Mouse (Mus musculus): Measurements from ENCODE around the gene Cep162.
A peak's percentile ranks its signal among the peaks of the same experiment; 100 is the strongest.

Gene Cep162

GRCm38 (mm10) chr9:87167001-87167830 lies 88.1 kb downstream of the Cep162 start:
- no peak for ATAC-seq (ENCODE audit: insufficient number of reproducible peaks, low FRiP score, low TSS enrichment)

- no peak for ATAC-seq (ENCODE audit: insufficient number of reproducible peaks, low FRiP score, low TSS enrichment)
Observed at GRCm38 (mm10) chr9:87162559-87162958, 92.8 kb downstream of the Cep162 start.

GRCm38 (mm10) chr9:87152641-87153325 lies 102.6 kb downstream of the Cep162 start:
- ATAC-seq (ENCODE audit: insufficient number of reproducible peaks, low FRiP score, low TSS enrichment): no peak

- no peak for ATAC-seq (ENCODE audit: insufficient number of reproducible peaks, low FRiP score, low TSS enrichment)
Observed at GRCm38 (mm10) chr9:87147927-87148326, 107.4 kb downstream of the Cep162 start.

DNA sequence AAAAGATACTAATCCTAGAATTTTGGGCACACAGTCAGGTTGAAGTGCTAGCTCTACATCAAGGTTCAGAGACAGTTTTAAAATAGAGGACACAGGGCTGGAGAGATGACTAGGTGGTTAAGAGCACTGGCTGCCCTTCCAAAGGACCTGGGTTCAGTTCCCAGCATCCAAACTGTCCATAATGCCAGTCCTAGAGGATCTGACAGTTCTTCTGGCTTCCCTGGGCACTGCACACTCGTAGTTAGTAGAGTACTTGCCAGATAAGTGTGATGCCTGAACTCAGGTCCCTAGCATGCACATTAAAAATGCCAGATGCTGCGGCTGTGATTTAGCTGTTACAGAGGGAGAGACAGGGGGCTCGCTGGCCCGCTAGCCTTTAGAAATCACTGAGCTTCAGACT lies 108.9 kb downstream of the Cep162 start:
- no peak for ATAC-seq (ENCODE audit: insufficient number of reproducible peaks, low FRiP score, low TSS enrichment)

DNA sequence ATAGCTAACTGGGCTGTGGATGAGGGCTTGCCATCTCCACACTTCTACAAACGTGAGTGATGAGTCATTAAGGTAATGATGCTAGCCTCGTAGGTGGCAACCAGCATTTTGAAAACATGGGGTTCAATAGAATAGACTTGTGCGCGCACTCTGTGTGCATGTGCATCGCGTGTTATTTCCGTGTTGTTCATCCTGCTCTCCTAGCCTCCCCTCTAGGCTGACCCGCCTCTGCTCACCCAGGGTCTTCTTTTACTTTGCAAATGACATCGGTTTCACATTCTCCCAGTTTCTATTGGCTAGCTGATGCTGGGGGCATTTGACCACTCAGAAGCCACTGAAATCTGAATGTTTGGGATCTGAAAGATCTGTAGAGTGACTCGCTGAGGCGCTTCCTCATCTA lies 109.7 kb downstream of the Cep162 start:
- no peak for ATAC-seq (ENCODE audit: insufficient number of reproducible peaks, low FRiP score, low TSS enrichment)

GRCm38 (mm10) chr9:87145180-87145579 lies 110.2 kb downstream of the Cep162 start:
- ATAC-seq (ENCODE audit: insufficient number of reproducible peaks, low FRiP score, low TSS enrichment): no peak

- ATAC-seq (ENCODE audit: insufficient number of reproducible peaks, low FRiP score, low TSS enrichment): peak; percentile 12; the same call in 1 of the 2 replicates
Observed at GRCm38 (mm10) chr9:87144532-87144931, 110.8 kb downstream of the Cep162 start.

DNA sequence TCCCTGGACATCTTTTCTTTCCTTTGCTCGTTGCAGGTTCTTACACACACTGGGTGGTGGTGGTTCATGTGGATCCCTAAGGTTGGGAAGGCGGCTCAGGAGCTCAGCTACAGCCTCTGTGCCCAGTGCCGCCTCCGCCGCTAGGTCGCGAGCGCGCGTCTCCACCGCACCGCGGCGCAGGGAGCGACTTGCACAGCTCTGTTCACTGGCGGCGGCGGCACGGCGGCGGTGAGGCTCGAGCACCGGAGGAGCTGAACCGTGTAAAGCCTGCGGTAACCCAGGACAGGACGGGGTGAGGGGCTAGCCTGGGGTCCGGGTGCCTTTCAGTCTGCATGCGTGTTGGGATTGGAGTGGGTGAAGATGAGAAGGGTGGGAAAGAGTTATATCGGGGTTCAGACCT lies 111.2 kb downstream of the Cep162 start, which contains the start of gene Mrap2:
Gene Mrap2, plus strand, starts transcription at position 201 of the 400 bp plus-strand sequence.
- peak; percentile 93 for ATAC-seq (ENCODE audit: insufficient number of reproducible peaks, low FRiP score, low TSS enrichment)

DNA sequence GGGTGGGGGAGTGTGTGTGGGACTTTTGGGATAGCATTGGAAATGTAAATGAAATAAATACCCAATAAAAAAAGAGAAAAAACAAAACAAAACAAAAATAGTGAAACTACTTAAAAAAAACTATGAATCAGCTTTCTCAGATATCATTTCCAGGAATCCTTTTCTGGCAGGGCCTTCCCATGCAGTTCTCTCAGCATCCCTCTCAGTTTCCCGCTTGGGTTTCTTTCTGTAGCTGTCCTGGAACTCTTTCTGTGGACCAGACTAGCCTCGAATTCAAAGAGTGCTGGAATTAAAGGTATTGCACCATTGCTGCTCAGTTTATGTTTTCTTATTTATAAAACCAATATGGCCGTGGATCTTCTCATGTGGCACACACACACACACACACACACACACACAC lies 112.3 kb downstream of the Cep162 start:
- no peak for ATAC-seq (ENCODE audit: insufficient number of reproducible peaks, low FRiP score, low TSS enrichment)
